Mouse (Mus musculus): ENCODE data around the gene Efcc1. TPM values are rescaled to one million over a fixed set of nuclear protein-coding genes. Genes with fewer than 3 reads are reported as not detected.

Gene Efcc1
- polyA plus RNA-seq, 1 experiment, result not detected

GRCm38 (mm10) chr6:87730141-87730540, 528 bp upstream of the Efcc1 start:
- Histone ChIP-seq H3K4me1 (ENCODE audit: control insufficient read depth) (peaks cover 12% of the 10 kb centered on the region), H3K4me3 (replicated peaks) (no peak overlapping the region), H3K27me3 (ENCODE audit: control insufficient read depth) (peaks cover 87% of the 10 kb centered on the region), H3K36me3 (ENCODE audit: control insufficient read depth) (no peaks in the 10 kb centered on the region), H3K9me3 (ENCODE audit: control insufficient read depth, low read length) (peaks cover 24% of the 10 kb centered on the region)
- TF ChIP-seq TAL1 (IDR thresholded peaks at IDR 0.05; ENCODE audit: low read length), result no peak
- no peak for TF ChIP-seq GATA1 (IDR thresholded peaks at IDR 0.05; ENCODE audit: low read length)

GRCm38 (mm10) chr6:87731463-87732095, 910 bp downstream of the Efcc1 start:
- Histone ChIP-seq H3K9me3 (ENCODE audit: control insufficient read depth, low read length) (peaks cover 24% of the 10 kb centered on the region), H3K36me3 (ENCODE audit: control insufficient read depth) (no peaks in the 10 kb centered on the region), H3K4me3 (replicated peaks) (peak overlapping the region; percentile 38), H3K4me1 (ENCODE audit: control insufficient read depth) (peaks cover 9% of the 10 kb centered on the region), H3K27me3 (ENCODE audit: control insufficient read depth) (peaks cover 98% of the 10 kb centered on the region)
- no peak for TF ChIP-seq GATA1 (IDR thresholded peaks at IDR 0.05; ENCODE audit: low read length)
- no peak for TF ChIP-seq TAL1 (IDR thresholded peaks at IDR 0.05; ENCODE audit: low read length)

GRCm38 (mm10) chr6:87732151-87733011, 1.7 kb downstream of the Efcc1 start:
- peaks cover 11% of the 10 kb centered on the region for H3K4me1 ChIP-seq (ENCODE audit: control insufficient read depth)

GRCm38 (mm10) chr6:87733131-87733930, 2.7 kb downstream of the Efcc1 start:
- peaks cover 84% of the 10 kb centered on the region for H3K27me3 ChIP-seq (ENCODE audit: control insufficient read depth)
- H3K4me1 ChIP-seq (ENCODE audit: control insufficient read depth), result peaks cover 20% of the 10 kb centered on the region
- H3K36me3 ChIP-seq (ENCODE audit: control insufficient read depth), result no peaks in the 10 kb centered on the region
- H3K9me3 ChIP-seq (ENCODE audit: control insufficient read depth, low read length), result peaks cover 24% of the 10 kb centered on the region
- TF ChIP-seq TAL1 (IDR thresholded peaks at IDR 0.05; ENCODE audit: low read length), result no peak
- TF ChIP-seq GATA1 (IDR thresholded peaks at IDR 0.05; ENCODE audit: low read length), result no peak
- no peak overlapping the region for H3K4me3 ChIP-seq (replicated peaks)

More at GRCm38 (mm10) chr6:87732151-87733011, 1.7 kb downstream of the Efcc1 start:
- peaks cover 94% of the 10 kb centered on the region for H3K27me3 ChIP-seq (ENCODE audit: control insufficient read depth)
- H3K36me3 ChIP-seq (ENCODE audit: control insufficient read depth), result no peaks in the 10 kb centered on the region
- no peak overlapping the region for H3K4me3 ChIP-seq (replicated peaks)
- TF ChIP-seq TAL1 (IDR thresholded peaks at IDR 0.05; ENCODE audit: low read length) (no peak), GATA1 (IDR thresholded peaks at IDR 0.05; ENCODE audit: low read length) (no peak)
- H3K9me3 ChIP-seq (ENCODE audit: control insufficient read depth, low read length), result peaks cover 24% of the 10 kb centered on the region

GRCm38 (mm10) chr6:87734136-87734535, 3.5 kb downstream of the Efcc1 start:
- H3K9me3 ChIP-seq (ENCODE audit: control insufficient read depth, low read length), result peaks cover 24% of the 10 kb centered on the region
- H3K27me3 ChIP-seq (ENCODE audit: control insufficient read depth), result peaks cover 76% of the 10 kb centered on the region
- H3K4me3 ChIP-seq (replicated peaks), result no peak overlapping the region
- TF ChIP-seq GATA1 (IDR thresholded peaks at IDR 0.05; ENCODE audit: low read length) (no peak), TAL1 (IDR thresholded peaks at IDR 0.05; ENCODE audit: low read length) (no peak)
- H3K36me3 ChIP-seq (ENCODE audit: control insufficient read depth), result peaks cover 1% of the 10 kb centered on the region; the same call in 1 of the 2 replicates
- peaks cover 28% of the 10 kb centered on the region for H3K4me1 ChIP-seq (ENCODE audit: control insufficient read depth)

- TF ChIP-seq GATA1 (IDR thresholded peaks at IDR 0.05; ENCODE audit: low read length), result no peak
- TF ChIP-seq TAL1 (IDR thresholded peaks at IDR 0.05; ENCODE audit: low read length), result no peak
- peaks cover 7% of the 10 kb centered on the region; the same call in 1 of the 2 replicates for H3K9me3 ChIP-seq (ENCODE audit: control insufficient read depth, low read length)
- no peak overlapping the region for H3K4me3 ChIP-seq (replicated peaks)
- peaks cover 49% of the 10 kb centered on the region for H3K27me3 ChIP-seq (ENCODE audit: control insufficient read depth)
- H3K4me1 ChIP-seq (ENCODE audit: control insufficient read depth), result peaks cover 50% of the 10 kb centered on the region
- peaks cover 3% of the 10 kb centered on the region; the same call in 1 of the 2 replicates for H3K36me3 ChIP-seq (ENCODE audit: control insufficient read depth)
Observed at GRCm38 (mm10) chr6:87736923-87737322, 6.3 kb downstream of the Efcc1 start.

- Histone ChIP-seq H3K36me3 (ENCODE audit: control insufficient read depth) (peaks cover 5% of the 10 kb centered on the region; the same call in 1 of the 2 replicates), H3K9me3 (ENCODE audit: control insufficient read depth, low read length) (peaks cover 3% of the 10 kb centered on the region; the same call in 1 of the 2 replicates), H3K27me3 (ENCODE audit: control insufficient read depth) (peaks cover 37% of the 10 kb centered on the region), H3K4me3 (replicated peaks) (no peak overlapping the region), H3K4me1 (ENCODE audit: control insufficient read depth) (peaks cover 59% of the 10 kb centered on the region)
- no peak for TF ChIP-seq TAL1 (IDR thresholded peaks at IDR 0.05; ENCODE audit: low read length)
- TF ChIP-seq GATA1 (IDR thresholded peaks at IDR 0.05; ENCODE audit: low read length), result no peak
Observed at GRCm38 (mm10) chr6:87737921-87738626, 7.4 kb downstream of the Efcc1 start.

GRCm38 (mm10) chr6:87739898-87740297, 9.2 kb downstream of the Efcc1 start:
- TF ChIP-seq GATA1 (IDR thresholded peaks at IDR 0.05; ENCODE audit: low read length), result no peak
- TF ChIP-seq TAL1 (IDR thresholded peaks at IDR 0.05; ENCODE audit: low read length), result no peak
- Histone ChIP-seq H3K4me1 (ENCODE audit: control insufficient read depth) (peaks cover 74% of the 10 kb centered on the region), H3K27me3 (ENCODE audit: control insufficient read depth) (peaks cover 19% of the 10 kb centered on the region), H3K36me3 (ENCODE audit: control insufficient read depth) (peaks cover 5% of the 10 kb centered on the region; the same call in 1 of the 2 replicates), H3K9me3 (ENCODE audit: control insufficient read depth, low read length) (no peaks in the 10 kb centered on the region; the same call in 1 of the 2 replicates), H3K4me3 (replicated peaks) (no peak overlapping the region)

Measured in erythroblast, embryonic 14.5 days (primary cell).